Mouse (Mus musculus): ENCODE results near the gene Mkrn1. TPM values are rescaled to one million over a fixed set of nuclear protein-coding genes. Genes with fewer than 3 reads are reported as not detected.

Mkrn1 gene
- total RNA-seq, 2 experiments from 2014 or later = 161 to 180 TPM

Other genes starting within 250 kb of the Mkrn1 start
- 10 to 100 TPM; 25.2 to 31.9 TPM for gene Kdm7a, start 213.7 kb downstream of the Mkrn1 start, total RNA-seq (2021)
- 10 to 100 TPM; 64.9 to 80.9 TPM for gene Slc37a3, start 42.8 kb downstream of the Mkrn1 start, total RNA-seq (2021)
- not detected for gene Rab19, start 39.3 kb downstream of the Mkrn1 start, total RNA-seq (2021)
- gene Dennd2a, start 137.4 kb upstream of the Mkrn1 start, total RNA-seq (2021) = 10 to 100 TPM; 21.4 to 22.7 TPM
- 10 to 100 TPM; 23.2 to 29.0 TPM for gene Adck2, start 153.4 kb upstream of the Mkrn1 start, total RNA-seq (2021)
- 1 to 10 TPM in 1 of 2 experiments, under 1 TPM in 1; 0.87 to 1.3 TPM for gene Gm42420, start 165.3 kb upstream of the Mkrn1 start, total RNA-seq (2021)
- 100 to 1,000 TPM; 197 to 204 TPM for gene Ndufb2, start 172.1 kb upstream of the Mkrn1 start, total RNA-seq (2021)

Data from left cerebral cortex, postnatal 14 days (tissue).